Mouse (Mus musculus) MEL (cell line): Measurements from ENCODE around the gene Trpv3.

ENCODE experiments used
- ETS1 ChIP-seq: IDR thresholded peaks from 2 replicates; pipeline ENCODE4 v1.6.1; 2012; ENCODE audit warnings: low read depth, mild to moderate bottlenecking, inconsistent platforms, low read length, improper control_type of control experiment, moderate library complexity
- GATA1 ChIP-seq: IDR thresholded peaks from 2 replicates; pipeline ENCODE4 v1.6.1; 2011; ENCODE audit warnings: low read depth, low read length, improper control_type of control experiment
- HCFC1 ChIP-seq: IDR thresholded peaks from 2 replicates; pipeline ENCODE4 v1.6.1; 2012; ENCODE audit warnings: low read depth, mild to moderate bottlenecking, inconsistent platforms, low read length, improper control_type of control experiment, moderate library complexity
- POLR2A ChIP-seq, 2 experiments: IDR thresholded peaks; 2 replicates each; pipeline ENCODE4 v1.6.1; 2011 to 2012; ENCODE audit warnings: low read length in 2 of 2, mild to moderate bottlenecking in 2 of 2, control low read depth in 1 of 2, improper control_type of control experiment in 1 of 2, low read depth in 1 of 2, moderate library complexity in 1 of 2; ENCODE audit not compliant: control insufficient read depth in 1 of 2, insufficient read depth in 1 of 2, poor library complexity in 1 of 2
- TCF12 ChIP-seq: IDR thresholded peaks from 2 replicates; pipeline ENCODE4 v1.6.1; 2014; ENCODE audit warnings: low read depth, mild to moderate bottlenecking, inconsistent platforms, low read length, improper control_type of control experiment, moderate library complexity

GRCm38 (mm10) chr11:73219671-73220070, 47.5 kb upstream of the Trpv3 start:
- TF ChIP-seq ETS1, result no peak
- no peak for TF ChIP-seq HCFC1
- TF ChIP-seq POLR2A (IDR thresholded peaks at IDR 0.05; ENCODE audit: control insufficient read depth in 1 of 2, insufficient read depth in 1 of 2, low read depth in 1 of 2, low read length in 2 of 2, poor library complexity in 1 of 2), result no peak
- TF ChIP-seq TCF12, result no peak
- TF ChIP-seq GATA1, result no peak
